Mouse (Mus musculus) erythroblast, embryonic 14.5 days (primary cell): ENCODE results near the gene Ifit1bl2.

Experiments
- GATA1 ChIP-seq: IDR thresholded peaks from 2 replicates; pipeline ENCODE4 v1.6.1; 2012; ENCODE audit warnings: low read length, inconsistent platforms, mixed read lengths
- TAL1 ChIP-seq: IDR thresholded peaks from 3 replicates; pipeline ENCODE4 v1.6.1; 2012; ENCODE audit warnings: low read length, inconsistent platforms, mixed read lengths

DNA sequence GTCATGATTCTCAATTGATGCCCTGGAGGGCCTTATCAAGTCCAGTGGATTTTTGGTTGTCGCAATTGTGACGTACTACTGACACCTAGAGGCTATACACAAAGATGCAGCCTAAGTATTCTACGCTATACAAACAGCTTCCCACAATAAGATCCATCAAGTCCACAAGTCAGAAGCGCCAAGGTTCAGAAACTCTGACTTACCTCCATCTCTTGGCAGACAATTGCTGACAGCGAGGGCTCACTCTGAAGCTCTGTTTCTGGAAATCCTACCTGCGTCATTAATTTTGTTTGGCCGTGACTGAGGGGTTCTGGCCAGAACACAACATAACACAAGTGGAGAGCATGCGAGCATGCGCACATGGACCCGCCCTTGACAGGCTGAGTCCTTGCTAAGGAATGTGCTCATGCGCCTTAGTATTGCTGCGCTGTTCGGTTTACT lies 21.5 kb upstream of the Ifit1bl2 start:
- TF ChIP-seq GATA1 (peak; percentile 53), TAL1 (no peak)
